Comparison of ENCODE assay signal across 28 mouse cellular contexts in the genomic region with DNA sequence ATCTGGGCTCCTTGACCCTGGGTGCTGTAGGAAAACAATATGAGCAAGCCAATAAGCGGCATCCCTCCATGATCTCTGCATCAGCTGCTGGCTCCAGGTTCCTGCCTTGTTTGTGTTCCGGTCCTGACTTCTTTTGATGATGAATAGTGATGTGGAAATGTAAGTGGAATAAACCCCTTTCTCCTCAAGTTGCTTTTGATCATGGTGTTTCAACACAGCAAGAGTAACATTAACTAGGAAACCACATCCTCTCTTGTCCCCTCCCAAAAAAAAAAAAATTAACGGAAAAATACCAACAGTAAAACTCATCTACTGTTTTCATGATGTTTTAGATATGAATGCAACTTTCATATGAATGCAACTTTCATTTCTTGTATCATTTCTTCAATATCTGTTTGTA.
"Had no signal": no experiment of that assay in that cellular context is flagged by ENCODE, and none has a peak within 500 bp of the region (broad histone marks: within the 10 kb centered on the region; RNA-seq: fewer than 3 reads in every experiment).

No protein-coding gene starts in this region.

- H3K4me1 ChIP-seq: heart, embryonic 13.5 days; heart, embryonic 15.5 days; hindbrain, embryonic 10.5 days; hindbrain, embryonic 12.5 days; kidney, embryonic 15.5 days; limb, embryonic 10.5 days; limb, embryonic 12.5 days; liver, embryonic 13.5 days; liver, embryonic 15.5 days had no signal

- H3K4me3 ChIP-seq: gastrocnemius, adult 2 months; heart, adult 2 months; heart, embryonic 13.5 days; heart, embryonic 15.5 days; hindbrain, embryonic 10.5 days; hindbrain, embryonic 12.5 days; kidney, embryonic 15.5 days; left cerebral cortex, adult 2 months; limb, embryonic 10.5 days; limb, embryonic 12.5 days; liver, embryonic 13.5 days; liver, embryonic 15.5 days had no signal

- H3K27ac ChIP-seq: gastrocnemius, adult 2 months; heart, adult 2 months; heart, embryonic 13.5 days; heart, embryonic 15.5 days; hindbrain, embryonic 10.5 days; hindbrain, embryonic 12.5 days; hindbrain, embryonic 14.5 days; kidney, embryonic 15.5 days; kidney, postnatal 0 days; left cerebral cortex, adult 2 months; limb, embryonic 10.5 days; limb, embryonic 12.5 days; liver, embryonic 13.5 days; liver, embryonic 15.5 days had no signal

- H3K36me3 ChIP-seq: heart, embryonic 13.5 days; heart, embryonic 15.5 days; hindbrain, embryonic 10.5 days; hindbrain, embryonic 12.5 days; kidney, embryonic 15.5 days; limb, embryonic 10.5 days; limb, embryonic 12.5 days; liver, embryonic 13.5 days; liver, embryonic 15.5 days had no signal

- ATAC-seq: hindbrain, embryonic 16.5 days; intestine, embryonic 16.5 days had no signal

- H3K9me3 ChIP-seq: heart, embryonic 15.5 days; hindbrain, embryonic 10.5 days; hindbrain, embryonic 12.5 days; kidney, embryonic 15.5 days; limb, embryonic 10.5 days; limb, embryonic 12.5 days; liver, embryonic 13.5 days; liver, embryonic 15.5 days had no signal

- H3K27me3 ChIP-seq: heart, embryonic 13.5 days; heart, embryonic 15.5 days; hindbrain, embryonic 12.5 days; kidney, embryonic 15.5 days; limb, embryonic 12.5 days; liver, embryonic 13.5 days; liver, embryonic 15.5 days had no signal

- H3K9ac ChIP-seq: heart, embryonic 13.5 days; heart, embryonic 15.5 days; hindbrain, embryonic 12.5 days; hindbrain, embryonic 14.5 days; kidney, embryonic 15.5 days; limb, embryonic 12.5 days; liver, embryonic 13.5 days; liver, embryonic 15.5 days had no signal

- H3K4me2 ChIP-seq: heart, embryonic 11.5 days; heart, embryonic 13.5 days; heart, embryonic 15.5 days; hindbrain, embryonic 12.5 days; hindbrain, embryonic 14.5 days; kidney, embryonic 15.5 days; limb, embryonic 12.5 days; liver, embryonic 11.5 days; liver, embryonic 13.5 days; liver, embryonic 15.5 days had no signal

- DNase-seq: gastrocnemius, adult 2 months; gastrocnemius, postnatal 10 days; gastrocnemius, postnatal 25 days; heart, adult 2 months; heart, postnatal 4 days; kidney, adult 11 months; kidney, adult 2 months; kidney, adult 9 months; kidney, postnatal 14 days; kidney, postnatal 36 days; layer of hippocampus, adult 9-11 months; liver; liver, embryonic 13.5 days had no signal
